Mouse (Mus musculus) skeletal muscle tissue, adult 2 months (tissue): Measurements from ENCODE around the gene Nisch.

Experiments used
- DNase-seq: peaks from one replicate; pipeline ENCODE4 v3.0.0-alpha.2; 2012; ENCODE audit warnings: low read depth, low spot score

The Nisch gene

DNA sequence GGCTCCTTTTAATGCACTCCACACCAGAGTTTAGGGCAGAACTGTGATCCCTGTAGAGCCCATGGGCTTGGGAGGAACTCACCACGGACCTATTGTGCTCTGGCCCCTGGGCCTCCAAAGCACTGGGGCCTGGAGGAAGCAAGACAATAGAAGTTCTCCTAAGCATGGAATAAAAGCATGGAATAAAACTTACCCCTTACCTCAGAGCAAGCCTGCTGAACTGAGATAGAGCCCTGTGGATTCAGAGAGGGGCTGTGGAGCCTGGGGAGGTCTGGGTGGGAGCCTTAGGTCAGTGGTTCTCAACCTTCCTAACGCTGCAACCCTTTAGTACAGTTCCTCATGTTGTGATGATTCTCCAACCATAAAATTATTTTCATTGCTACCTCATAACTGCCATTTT is at the start of gene Nisch:
Gene Nisch, minus strand, starts transcription at position 101 of the 400 bp plus-strand sequence.
- DNase-seq: no peak

DNA sequence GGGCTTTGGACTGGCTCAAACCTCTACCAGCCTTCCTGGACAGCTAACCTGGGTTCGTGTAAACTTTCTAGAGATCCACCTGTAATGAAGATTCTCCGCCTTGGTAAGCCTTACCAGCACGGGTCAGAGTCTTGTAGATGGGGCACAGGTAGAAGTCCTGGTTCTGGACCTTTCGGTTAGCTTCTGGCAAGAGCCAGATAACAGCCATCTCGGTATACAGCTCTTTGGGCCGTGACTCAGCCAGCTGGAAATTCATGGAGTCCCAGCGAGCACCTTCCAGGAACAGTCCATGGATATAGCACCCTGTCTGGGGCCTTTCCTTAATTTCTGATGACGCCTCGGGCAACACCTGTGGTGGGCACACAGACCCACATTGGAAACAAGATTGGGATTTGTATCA is 44.2 kb upstream of the Nisch start:
- no peak for DNase-seq

DNA sequence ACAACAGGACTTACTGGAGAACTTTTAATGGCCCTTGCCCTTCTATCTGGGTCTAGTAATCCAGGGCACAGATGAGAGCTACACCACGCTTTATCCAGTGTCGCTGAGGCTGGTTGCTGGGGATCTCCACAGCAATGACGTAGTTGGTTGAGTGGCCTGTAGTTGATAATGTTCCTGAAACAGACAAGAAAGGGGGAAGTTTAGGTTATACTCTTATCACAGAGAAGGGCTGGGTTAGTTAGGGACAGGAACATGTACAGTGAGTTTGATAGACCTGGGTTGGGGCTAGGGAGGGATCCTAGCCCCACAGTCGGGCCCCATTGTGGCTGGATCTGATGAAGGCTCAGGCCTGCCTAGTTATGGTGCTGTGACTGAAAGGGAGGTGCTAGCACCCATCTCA is 43.6 kb upstream of the Nisch start:
- no peak for DNase-seq

DNA sequence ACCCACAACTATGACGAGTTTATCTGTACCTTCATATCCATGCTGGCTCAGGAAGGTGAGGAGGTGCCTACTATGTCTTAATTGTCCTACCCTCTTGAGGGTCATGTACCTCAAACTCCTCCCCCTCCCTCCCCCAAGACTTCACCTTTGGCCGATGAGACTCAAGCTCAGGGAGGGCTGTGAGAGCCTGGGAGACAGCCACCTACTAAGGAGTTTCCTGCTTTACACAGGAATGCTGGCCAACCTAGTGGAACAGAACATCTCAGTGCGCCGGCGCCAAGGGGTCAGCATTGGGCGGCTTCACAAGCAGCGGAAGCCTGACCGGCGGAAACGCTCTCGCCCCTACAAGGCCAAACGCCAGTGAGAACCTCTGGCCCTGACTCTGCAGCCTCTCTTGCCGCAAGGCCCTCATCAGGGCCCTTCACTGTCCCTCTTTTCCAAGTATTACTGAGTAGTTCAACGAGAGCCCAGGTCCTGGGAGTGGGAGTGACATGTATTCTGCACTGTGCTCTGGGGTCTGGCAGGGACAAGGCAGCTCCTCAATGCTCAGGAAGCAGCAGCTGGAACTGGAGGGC is 41.8 kb upstream of the Nisch start:
- no peak for DNase-seq

DNA sequence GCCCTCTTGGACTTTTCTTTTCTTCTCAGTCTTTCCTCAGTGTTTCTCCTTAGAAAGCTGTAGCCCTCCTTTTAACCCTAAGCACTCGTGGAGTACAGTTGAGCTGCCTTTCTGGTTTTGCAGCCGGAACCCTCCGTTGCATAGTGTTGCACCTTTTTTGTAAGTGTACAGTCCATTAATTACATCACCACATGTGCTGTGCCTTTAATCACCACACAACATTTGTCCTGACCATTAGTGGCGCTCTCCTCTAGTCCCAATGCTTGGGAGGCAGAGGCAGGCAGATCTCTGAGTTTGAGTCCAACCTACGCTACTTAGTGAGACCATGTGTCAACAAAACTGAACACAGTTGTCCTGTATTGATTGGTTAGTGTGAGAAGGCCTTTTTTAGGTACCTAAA is 35.3 kb upstream of the Nisch start:
- DNase-seq: no peak

DNA sequence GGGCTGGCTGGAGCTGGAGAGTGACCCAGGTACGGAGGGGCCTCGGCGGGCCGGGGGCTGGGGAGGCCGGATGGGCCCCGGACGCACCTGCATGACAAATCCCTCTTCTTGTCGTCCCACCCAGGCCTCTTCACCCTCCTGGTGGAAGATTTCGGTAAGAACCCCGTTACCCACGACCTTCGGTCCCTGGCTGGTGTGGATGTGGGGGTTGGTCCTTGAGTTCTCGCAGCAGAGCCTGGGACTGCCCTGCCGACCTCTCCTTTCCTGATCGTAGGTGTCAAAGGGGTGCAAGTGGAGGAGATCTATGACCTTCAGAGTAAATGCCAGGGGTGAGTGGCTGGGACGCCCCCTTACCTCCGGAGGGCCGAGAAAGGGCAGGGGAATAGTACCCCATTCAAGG is 34.9 kb upstream of the Nisch start:
- no peak for DNase-seq

DNA sequence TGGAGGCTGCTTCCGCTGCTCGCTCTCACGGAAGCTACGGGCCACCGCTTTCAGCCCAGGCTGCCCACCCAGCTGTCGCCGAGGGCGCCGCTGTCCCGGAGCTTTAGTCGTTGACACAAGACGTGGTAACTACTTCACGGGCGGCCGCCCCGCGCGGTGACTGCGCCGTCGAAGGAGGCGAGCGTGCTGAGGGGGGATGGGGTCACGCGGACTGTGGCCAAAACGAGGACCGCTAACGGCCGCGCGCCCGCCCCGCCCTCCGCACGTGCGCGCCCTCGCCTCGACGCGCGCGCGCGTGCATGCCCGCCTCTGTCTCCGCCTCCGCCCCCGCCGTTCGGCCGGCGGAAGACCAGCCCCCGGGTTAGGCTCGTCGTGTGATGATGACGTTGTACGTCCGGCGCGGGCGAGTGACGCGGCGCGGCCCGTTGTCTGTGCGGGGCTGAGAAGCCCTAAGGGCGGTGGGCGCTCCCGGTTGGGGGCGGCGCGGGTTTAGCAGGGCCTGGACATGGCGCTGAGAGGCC is 34.4 kb upstream of the Nisch start, which contains the start of the genes Phf7 and Bap1:
Gene Phf7, minus strand, starts transcription at position 234 of the 521 bp plus-strand sequence.
Gene Bap1, plus strand, starts transcription at position 367 of the 521 bp plus-strand sequence.
- DNase-seq: peak; percentile 91

DNA sequence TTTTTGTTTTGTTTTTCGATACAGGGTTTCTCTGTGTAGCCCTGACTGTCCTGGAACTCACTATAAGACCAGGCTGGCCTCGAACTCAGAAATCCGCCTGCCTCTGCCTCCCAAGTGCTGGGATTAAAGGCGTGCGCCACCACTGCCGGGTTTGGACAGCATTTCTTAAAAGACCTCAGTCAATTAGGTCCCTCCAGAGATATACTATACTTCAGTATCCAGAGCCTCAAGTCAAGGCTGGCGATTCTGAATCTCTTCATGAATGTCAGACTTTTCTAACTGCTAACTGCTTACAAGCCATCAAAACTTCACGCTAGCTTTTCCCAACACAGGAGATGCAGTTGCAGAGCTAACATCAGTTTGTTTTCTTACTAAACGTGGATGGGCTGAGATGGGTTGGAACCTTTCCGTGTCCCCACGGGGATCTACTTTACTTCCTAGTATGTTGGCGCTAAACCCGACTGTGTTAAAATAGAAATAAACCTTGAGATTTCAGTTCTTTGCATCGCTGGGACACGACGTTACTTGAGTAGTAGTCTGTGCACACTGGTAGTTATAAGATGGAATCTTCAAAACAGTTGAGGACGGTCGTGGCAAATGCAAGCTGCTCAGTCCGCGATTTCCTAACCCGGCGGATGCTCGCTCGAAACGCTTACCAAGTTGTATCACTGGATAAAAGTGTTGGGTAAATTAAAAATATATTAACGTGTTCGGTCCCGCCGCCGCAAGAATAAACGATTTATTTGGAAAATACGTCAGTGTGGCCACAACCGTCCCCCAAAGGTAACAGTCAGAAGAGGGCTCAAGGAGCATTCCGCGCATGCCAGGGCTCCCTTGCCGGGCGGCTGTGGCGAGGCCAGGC is 33.7 kb upstream of the Nisch start:
- no peak for DNase-seq

DNA sequence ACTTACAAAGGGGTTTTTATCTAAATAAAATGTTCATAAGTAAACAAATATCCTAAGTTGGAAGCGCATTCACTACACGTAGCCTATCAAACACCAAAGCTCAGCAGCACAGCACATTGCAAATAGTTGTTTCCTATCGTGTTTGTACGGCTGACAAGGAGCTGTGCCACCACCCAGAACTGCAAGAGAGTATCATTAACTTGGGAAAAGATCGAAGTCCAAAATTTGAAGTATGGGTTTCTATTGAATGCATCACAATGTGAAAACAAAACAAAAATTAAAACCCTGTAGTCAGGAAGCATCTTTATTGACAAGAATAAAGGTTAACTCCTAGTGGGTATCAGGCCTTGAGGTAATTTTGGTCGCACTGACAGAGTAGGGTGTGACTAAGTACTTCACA is 31.6 kb upstream of the Nisch start:
- DNase-seq: no peak

DNA sequence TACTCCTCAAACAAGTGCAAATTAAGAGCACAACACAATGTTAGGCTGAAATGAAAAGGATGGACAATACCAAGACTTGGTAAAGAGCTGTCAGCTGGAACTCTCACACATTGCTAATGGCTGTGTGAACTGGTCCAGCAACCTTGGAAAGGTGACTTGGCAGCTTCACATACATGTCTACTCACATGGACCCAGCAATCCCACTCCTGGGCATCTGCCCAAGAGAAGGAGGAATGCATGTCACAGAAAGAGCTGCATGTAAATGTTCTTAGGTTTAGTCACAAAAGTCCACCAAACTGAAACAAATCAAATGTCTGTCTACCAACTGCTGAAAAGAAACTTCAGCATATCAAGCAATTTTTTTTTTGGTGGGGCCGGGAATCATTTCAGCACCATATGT is 29.2 kb upstream of the Nisch start:
- DNase-seq: no peak

DNA sequence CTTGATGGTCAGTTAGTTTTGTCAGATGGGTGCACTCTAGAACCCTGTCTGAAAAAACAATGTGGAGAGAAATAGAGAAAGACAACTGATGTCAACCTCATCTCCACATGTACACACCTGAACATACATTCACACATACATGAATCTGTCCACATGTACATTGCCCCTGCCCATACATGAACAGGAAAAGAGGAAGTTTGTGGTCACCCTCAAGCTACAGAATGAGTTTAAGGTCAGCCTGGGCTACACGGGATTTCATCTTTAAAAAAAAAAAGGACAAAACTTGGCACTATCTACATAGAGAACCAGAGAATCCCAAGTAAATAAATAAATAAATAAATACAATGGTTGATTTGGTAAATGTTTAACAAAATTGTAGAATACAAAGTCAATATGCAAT is 28.0 kb upstream of the Nisch start:
- no peak for DNase-seq

DNA sequence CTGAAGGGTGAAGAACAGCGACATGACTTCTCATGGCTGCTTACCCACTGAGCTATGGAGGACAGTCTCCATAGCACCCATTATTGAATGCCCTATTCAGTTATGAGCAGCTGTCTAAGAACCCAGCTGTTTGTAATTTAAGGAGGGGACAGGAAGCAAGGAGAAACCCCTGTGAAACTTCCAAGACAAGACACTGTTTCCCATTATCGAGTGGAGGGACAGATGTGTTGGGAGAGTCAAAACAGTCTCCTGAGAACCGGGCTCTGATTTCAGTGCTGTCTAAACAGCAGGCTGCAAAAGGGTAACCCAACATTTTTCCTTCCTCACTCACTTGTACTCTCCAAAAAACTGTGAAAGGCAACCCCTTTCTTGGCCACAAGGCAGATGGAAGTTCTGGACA is 23.8 kb upstream of the Nisch start:
- DNase-seq: peak; percentile 46

DNA sequence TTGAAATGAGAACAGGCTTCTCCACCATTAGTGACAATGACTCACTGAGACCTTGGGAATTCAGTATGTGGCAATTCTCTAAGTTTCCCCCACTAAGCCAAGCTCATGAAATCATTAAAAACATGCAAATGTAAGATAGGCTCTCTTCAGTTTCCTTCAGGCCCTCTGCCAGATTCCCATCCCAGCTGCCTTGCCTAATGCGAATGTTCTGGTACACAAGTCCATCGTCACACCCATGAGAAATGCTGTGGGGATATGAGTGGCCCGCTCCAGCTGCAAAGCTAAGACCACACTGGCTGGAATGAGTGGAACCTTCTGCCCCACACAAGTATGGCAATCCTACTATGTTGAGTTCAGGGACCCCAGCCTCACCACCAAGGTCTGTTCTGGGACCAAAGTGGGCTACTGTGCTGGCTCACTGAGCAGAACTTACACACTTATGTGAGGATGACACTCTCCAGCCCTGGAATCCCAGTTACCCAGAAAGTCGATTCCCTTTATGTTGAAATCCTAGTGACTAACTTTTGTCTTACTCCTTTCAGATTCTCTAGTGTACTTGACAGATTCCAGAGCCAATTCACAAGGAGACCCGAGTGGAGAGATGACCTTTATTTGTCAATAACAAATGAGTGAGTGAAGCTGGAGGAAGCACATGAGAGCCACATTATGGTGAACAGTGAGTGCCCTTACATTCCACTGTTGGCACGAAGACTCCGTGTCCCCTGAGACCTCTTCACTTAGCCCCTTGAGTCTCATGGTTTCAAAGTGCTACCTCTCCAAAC is 20.5 kb upstream of the Nisch start:
- peak; percentile 79 for DNase-seq

DNA sequence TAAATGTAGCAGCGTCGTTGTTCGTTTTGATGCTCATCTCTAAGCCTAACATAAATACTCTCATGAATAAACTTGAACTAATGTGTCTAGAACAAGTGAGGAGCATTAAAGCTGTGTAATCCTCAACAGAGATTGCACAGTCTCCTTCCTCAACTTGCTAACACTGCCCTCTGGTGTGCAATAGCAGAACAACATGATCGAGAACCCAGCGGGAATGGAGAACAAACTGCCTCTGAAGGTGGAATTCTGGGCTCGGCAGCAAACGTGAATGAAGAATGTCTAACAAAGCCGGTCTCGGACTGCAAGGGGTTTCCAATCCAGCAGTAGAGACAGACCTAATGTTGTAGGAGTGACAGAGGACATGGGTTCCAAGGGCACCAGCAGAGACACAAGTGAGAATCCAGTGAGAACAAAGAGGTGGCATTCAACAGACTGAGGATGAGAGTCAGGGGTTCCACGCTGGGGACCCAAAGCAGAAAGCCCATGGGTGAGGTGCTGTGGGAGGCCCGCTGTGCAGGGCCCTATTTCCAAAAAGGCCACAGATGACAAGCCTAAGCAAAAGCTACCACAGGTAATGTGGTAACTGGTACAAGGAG is 17.3 kb upstream of the Nisch start:
- peak; percentile 60 for DNase-seq

DNA sequence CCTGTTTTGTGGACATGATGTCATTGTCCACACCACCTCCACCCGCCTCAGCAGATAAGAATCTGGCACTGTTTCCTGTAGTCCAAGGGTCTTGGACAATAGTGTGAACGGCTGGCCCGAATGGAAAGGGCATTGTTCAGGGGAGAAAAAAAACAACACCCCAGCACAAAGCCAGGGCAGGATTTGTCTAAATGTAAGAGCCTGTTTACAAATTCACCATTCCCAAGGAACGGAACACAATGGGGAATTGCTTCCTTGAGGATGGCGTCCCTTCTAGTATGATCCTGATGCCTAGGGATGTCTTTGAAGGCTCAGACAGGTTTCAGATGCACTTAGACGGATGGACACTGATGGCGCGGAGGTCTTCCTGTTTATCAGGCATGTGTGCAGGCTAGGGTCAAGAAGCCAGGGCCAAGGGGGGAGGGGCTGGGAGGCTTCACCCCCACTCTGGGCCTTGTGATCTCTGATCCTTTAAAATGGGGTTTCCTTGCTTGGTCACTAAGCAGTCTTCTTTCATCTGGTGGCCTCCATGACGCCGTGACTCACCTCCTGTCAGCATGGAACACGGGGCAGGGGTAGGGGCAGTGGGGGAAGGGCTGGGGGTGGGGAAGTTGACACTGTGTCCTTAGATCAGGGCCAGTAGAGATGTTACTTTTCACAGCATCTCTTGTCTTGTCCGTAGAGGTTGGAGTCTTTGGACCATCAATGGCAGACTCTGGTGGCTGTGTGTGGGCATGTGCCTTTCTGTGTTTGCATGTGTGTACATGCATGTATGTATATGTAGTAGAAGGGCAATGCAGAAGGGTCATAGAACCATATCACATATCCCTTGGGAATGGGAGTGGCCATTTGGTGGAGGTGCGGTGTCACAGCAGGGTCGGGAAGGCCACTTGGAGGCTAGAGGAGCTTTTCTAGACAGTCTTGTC is 16.6 kb upstream of the Nisch start:
- no peak for DNase-seq

DNA sequence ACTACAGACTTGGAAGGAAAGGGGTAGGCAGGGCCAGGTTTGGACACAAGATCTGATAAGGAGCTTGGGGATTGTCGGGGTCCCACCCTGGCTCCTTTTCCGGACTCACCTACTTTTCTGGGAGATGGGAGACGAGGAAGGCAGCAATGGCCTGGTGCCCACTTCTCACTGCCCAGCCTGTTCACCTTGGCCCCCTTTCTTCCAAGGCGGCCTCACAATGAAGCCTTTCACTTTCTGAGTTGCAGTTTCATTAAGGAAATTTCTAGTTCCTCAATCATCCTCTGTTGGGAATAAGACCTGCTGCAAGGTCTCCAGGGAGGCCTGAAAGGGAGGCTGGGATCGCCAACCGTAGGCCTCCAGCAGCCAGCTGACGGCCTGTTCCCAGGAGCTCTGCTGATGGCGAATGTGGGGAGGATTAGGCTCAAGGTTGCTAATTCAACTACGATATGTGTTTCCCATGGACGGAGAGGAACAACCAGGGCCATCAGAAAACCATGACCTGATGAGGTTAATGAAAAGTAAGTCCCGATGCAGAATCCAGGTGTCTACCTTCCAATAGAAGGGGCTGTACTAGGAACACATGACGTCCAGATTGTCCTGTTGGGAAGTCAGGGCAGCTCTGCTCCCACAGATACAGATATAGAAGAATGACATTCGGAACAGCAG is 15.8 kb upstream of the Nisch start:
- DNase-seq: no peak

DNA sequence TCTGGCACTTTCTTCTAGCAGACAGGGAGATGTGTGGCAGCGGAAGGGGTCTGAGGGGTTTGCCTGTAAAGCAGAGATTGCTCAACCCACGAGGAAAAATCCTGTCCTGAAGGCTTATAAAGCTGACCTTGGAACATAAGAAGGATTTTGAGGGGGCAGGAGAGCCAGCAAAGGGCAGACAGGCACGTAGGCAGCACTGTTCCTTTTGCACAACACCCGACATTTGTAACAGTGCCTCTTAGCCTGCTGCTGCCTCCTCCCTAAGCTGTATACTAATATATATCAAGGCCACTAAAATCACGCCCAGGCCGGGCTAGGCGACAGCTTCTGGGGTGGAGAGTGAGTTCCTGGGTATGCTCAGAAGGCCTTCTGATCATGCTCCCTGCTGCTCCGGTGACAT is 13.7 kb upstream of the Nisch start:
- DNase-seq: no peak

DNA sequence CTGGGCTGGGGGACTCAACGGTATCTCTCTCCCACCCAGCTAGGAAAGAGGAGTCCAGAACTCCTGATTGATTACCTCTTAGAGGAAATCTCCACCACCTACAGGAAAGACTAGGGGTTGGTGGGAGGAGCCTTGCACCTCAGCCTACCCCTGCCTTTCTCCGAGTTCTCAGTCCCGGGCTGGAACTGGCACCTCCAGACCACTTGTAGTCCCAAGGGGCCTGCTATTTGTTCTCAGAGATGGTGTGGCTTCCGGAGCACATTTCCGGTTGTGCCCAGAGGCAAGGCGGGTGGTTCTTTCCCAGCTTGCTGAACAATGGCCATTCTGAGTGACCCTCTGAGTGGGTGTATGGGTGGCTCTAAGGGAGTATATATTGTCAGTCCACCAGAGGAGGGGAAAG is 11.5 kb upstream of the Nisch start:
- DNase-seq: no peak

DNA sequence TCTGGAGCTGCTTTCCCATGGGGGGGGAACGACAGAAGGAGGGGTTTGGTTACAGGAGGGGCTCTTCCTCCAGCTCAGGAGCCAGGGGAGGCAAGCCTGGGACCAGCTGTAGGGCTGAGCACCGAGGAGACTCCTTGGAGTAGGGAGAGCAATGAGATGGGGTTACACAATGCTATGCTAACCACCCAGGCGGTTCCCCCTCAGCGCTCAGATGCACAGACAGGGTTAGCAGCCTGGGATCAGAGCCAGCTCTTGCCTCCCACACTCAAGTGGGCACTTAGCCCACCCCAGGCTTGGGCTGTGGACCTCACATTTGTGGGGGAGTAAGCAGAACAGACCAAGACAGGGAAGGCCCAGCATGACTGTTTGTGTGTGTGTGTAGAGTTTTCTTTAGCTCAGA is 10.2 kb upstream of the Nisch start:
- no peak for DNase-seq

DNA sequence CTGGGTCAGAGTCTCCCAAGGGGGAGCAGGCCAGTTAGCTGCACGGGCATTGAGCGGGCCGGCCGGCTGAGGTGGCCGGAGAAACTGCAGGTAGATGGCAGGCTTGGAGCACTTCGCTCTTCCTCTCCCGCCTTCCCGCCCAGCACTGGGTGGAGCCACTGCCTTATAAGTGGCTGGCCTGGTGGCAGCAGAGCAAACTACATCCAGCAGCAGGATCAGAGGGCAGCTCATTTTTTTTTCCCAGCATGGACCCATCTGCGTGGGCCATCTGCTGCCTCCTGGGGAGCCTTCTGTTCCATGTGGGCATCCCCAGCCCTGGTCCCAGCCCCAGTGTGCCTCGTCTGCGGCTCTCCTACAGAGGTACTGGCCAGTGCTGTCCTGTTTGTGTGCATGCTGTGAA is 920 bp upstream of the Nisch start, which contains the start of gene Sema3g:
Gene Sema3g, plus strand, starts transcription at position 195 of the 400 bp plus-strand sequence.
- DNase-seq: no peak
